Mouse (Mus musculus) ovary, postnatal 14 days (tissue): ENCODE data around the gene Ccdc28a.
A peak's percentile ranks its signal among the peaks of the same experiment; 100 is the strongest.

ENCODE experiments used
- DNase-seq: peaks from one replicate; pipeline ENCODE4 v3.0.0; 2022; ENCODE audit warnings: low spot score

Ccdc28a gene

DNA sequence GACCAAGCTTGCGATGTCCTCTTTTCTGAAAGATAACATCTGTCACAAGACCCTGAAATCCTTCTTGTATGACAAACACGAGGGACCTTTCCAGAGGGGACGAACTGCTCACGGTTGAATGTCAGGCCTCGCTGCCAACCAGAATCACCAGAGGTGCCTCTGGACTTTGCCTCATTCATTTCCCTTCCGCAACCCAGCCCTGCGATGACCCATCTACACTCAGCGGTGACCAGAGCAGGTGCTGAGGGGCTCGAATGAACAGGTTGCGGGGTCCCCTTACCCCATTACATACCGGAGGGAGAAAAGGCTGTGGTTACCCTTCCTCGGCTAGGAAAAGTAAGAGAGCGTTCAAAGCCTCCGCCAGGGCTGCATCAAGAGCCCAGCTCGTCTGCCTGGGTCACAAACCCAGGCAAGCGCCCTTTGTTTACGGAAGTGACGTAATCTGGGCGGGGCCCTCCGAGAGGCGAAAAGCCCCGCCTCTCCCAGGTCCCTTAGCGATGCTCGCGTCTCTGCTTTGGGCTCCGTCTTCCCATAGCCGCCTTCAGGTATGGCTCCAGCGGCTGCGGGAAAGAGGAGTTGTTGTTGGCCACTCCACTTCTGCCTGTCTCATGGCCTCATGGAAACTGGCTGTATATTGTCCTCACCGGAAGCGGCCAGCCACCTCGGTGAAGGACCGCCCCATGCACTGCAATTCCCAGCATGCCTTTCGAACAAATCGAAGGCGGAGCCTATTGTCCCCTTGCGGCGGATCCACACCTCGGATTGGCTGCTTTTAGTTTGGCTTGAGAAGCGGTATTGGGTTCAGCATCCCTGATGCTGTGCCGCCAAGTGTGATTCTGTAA is at the start of gene Ccdc28a:
Gene Ccdc28a, minus strand, starts transcription at position 439 of the 842 bp plus-strand sequence.
- DNase-seq = peak; percentile 85

DNA sequence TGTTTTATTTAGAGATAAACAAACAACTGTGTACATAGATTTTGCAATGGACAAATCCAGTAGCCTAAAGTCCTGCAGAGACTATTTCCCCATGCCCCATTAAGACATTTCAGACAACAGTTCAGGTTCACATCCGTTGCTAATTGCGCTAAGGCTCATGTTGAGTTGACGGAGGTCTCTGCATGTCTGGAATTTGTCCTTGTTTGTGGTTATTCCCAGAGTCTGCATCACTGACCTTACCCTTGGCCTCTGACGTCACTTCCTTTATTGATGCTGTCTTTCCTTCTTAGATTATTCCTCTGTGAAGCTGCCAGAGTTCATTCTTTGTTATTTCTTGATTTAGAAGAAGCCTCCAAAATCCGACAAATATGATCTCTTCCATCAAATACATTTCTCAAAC is 49.2 kb upstream of the Ccdc28a start:
- no peak for DNase-seq

DNA sequence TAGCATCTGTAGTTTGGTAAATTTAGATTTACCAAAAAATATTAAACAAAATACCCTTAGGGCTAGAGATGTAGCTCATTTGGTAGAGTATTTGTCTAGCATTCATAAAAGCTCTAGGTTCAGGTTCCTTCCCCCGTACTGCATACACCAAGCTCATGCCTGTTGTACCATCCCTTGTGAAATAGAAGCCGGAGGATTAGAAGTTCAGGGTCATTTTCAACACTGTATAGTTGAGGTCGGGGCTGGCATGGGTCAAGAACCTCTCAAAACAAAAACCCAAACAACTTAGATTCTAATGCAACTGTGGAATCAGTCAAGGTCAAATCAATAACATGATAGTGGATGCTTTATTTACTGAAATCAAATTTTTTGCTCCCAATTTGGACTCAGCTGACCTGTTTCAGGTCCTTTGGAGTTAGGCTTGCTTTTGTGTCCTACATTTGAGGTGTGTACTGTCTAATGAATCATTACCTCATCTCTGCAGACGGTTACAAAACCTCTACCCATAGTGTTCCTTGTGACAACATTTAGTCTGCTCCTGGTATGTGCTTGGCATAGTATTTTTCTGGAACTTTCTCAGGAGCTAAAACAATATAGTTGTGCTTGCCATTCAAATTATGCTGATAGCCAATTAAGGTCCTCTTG is 41.4 kb upstream of the Ccdc28a start:
- DNase-seq = no peak

DNA sequence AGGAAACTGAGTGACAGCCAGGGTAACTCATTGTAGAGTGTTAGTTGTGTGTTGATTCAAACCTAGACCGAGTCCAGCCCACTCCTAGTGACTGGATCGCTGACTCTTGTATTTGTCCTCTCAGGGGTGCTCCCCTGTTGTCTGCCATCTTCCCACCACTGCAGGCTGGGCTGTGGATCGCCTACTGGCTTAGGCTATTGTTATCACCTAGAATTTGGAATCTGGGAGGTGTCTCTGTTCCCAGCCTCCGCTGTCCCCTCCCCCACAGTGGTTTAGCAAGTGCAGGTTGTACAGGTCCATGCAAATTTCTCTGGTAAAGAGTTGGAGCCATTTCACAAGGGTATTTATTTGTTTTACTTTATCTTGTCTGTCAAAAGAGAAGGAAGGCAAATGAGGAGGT is 16.5 kb upstream of the Ccdc28a start:
- DNase-seq = no peak

DNA sequence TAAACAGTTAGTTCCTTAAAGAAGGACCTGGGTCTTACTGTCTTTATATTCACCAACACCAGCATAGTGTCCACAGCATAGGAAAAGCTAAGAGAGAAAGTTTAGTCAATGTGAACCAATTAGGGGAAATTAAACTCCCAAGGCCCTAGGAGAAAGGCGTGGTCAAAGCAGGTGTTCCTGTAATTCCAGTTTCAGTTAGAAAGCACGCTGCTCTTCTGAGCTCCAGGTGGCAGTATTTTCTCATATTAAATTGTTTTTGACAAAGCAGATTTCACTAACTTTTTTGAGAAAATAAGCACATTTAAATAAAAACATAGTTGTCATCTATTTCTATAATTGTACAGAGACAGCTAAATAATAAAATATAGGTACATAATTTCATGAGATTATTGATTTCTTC is 8.8 kb upstream of the Ccdc28a start:
- DNase-seq = no peak

DNA sequence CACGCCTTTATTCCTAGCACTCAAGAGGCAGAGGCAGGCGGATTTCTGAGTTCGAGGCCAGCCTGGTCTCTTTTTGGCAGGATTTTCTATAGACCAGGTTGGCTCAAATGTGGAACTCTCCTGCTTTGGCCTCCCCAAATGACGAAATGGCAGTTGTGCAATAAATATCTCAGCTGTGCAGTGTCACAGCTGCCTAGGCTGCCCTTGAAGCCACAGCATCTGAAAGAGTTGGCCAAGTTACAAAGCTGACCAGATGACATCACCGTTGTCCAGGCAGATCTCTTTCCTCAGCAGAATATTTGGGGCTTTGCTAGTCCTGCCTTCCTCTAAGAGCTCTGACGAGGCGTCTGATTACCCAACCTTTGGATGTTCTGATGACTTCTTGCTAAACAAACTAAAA is 2.4 kb upstream of the Ccdc28a start:
- DNase-seq = no peak

DNA sequence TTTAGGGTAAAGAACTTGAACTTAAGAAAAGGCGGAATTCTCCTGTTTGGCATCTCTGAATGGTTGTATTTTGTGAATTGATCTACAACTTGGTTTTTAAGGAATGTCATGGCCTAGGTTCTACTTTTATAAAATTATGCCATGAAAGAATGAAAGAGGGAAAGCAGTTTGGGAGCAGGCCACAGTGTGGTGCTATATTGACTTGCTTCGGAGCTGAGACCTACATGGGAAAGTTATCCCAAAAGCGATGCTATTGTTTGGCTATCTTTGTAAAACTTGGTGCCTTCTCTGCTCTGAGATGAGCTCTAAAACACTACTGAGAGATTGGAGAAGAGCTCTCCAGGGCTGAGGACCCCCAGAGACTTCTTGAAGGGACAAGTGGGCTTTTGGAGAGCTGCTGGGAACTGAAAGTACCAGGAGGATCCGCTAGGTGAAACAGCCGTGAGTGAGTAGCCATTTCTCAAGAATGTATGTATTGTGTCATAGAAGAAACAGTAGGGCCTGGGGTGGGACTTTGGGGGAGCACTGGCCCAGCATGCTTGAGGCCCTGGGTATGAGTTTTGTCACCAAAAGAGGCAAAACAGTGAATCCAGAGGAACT is 1.6 kb upstream of the Ccdc28a start:
- DNase-seq = no peak

DNA sequence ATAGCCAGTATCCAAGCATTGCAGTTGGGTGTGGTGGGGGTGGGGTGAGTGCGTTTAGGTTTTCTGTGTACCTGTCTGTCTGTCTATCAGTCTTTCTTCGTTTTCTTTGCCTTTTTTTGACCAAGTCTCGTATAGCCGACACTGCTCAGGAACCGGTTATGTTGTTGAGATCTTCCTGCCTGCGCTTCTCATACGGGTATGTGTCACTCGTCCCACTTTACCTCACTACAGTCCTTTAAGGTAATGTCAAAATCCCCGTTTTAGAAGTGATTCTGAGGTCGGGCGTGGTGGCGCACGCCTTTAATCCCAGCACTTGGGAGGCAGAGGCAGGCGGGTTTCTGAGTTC is 577 bp upstream of the Ccdc28a start:
- DNase-seq = no peak

DNA sequence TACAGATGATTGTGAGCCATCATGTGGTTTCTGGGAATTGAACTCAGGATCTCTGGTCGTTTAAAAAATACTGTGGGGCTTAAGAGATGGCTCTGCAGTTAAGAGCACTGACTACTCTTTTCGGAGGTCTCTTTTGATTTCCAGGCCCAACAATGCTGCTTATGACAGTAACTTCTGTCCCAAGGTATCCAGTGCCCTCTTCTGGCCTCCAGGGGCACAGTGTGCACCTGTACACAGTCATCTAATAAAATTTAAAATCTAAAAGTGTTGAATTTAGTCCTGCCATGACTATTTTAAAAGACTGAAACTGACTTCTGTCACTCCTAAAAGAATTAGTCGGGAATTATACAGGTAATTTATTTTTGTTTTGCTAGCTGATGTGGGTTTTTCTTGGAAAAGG is 907 bp downstream of the Ccdc28a start:
- no peak for DNase-seq

DNA sequence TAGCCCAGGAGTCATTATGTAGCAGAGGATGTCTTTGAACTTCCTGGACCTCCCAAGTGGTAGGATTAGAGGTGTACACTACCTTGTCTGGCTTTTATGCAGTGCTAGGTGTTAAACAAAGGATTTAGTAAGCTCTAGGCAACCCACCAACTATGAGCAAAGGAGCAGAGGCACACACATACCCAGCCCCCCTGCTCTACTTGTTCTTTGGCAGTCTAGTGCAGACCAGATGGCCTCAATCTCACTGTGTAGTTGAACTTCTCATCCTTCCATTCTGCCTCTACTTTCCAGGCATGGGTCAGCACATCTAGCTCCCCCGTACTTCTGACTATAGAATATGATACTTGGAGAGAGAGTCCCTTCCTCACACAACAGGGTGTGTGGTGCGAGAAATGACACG is 10.4 kb downstream of the Ccdc28a start:
- DNase-seq = no peak

DNA sequence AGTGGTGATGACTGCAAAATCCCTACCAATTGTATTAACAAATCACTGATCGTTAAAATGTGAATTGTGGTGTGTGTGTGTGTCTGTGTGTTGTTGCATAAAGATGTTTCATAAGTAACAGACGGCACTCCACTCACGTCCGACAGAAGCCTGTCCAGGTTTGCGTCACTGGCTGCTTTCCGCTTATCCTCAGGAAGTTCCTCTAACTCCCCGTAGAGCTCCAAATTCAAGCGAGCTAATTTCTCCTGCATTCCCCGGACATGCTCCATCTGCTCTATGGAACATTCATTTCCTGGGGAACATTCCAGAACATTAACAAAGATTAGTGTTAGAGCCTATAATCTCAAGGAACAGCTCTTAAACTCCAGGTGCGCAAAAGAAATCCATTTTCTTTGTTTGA is 15.4 kb downstream of the Ccdc28a start:
- no peak for DNase-seq

DNA sequence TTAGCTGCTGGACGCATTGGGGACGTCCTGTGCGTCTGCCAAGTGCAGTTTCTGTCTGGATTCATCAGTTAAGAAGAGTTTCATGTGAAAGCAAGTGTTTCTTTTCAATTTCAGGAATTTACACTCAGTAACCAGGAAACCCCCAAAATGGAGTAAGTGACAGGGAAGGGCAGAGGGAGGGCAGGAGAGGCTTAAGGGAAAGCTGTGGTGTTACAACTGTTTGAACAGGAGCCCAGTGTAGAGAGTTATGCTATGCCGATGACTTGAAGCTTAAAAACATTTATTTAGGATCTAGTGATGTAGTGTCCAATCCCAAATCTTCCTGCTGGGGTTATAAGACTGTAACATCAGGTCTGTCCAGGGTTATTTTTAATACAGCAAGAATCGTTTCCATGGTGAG is 20.7 kb downstream of the Ccdc28a start:
- DNase-seq = no peak

DNA sequence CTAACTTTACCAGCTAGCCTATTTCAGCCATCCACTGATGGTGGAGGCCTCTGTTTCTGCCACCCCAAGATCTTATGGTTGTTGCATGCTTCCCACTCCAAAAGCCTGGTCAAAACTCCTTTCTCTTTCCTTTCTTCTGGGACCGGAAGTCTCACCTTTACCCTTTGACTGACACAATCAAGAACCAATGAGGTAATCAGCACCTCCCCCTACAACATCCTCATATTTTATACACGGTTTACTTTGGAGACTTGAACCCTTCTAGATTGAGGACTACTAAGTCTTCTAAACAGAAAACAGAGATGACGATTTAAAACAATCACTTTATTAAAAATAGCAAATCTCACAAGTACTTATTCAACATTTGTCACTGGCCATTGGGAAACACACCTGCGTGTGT is 21.4 kb downstream of the Ccdc28a start:
- no peak for DNase-seq

DNA sequence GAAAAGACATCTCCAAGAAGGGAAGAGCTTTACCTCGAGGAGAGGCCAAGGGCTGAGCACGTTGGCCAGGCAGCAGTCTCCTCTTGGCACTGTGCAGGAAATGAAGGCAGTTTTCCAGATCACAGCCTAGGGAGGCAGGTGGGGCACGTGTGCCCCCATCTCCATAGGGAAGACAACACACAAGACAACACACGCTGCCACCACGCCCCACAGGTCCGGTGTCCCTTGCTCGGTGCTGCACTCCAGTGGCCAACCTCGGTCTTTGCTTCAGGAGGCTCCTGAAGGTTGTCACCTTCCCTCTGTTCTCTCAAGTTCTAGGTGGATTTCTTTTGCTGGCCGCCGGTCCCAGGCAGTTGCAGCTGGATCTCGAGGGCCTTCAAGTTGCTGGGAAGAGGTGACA is 24.1 kb downstream of the Ccdc28a start, which contains the start of gene Ect2l:
Gene Ect2l, minus strand, starts transcription at position 165 of the 400 bp plus-strand sequence.
- no peak for DNase-seq

DNA sequence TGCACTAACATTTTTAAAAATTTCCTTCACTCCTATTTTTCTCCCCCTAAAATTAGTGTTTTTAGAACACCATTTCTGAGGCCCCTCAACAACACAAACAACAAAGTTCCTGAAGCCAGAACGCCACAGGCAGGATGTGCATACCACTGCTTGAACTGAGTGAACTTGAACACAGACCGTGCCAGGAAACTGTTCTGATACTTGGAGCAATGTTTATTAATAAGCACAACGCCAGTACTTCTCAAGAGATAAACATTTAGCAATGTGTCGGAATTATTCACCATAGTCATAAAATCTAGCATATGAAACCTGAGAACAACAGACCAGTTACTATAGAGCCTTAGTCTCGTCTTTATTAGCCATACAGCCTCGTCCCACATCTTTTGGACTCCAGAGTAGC is 24.7 kb downstream of the Ccdc28a start:
- no peak for DNase-seq

DNA sequence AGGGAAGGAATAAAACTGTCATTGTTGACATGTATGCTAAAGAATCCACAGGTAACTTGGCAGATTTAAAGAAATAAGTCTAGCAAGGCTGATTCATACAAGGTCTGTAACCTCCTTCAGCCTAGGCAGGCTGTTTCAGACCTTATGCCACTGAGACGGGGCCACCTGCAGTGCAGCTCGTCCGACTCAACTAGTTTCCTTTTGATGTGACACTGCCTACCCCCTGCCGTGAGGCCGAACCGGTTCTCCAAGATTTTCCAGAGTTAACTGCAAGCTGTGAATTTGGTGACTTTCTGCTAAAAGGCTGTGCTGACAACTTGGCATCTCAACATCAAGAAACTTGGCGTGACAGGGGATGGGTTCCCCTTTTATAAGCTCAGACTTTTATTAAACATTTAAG is 30.7 kb downstream of the Ccdc28a start:
- no peak for DNase-seq

DNA sequence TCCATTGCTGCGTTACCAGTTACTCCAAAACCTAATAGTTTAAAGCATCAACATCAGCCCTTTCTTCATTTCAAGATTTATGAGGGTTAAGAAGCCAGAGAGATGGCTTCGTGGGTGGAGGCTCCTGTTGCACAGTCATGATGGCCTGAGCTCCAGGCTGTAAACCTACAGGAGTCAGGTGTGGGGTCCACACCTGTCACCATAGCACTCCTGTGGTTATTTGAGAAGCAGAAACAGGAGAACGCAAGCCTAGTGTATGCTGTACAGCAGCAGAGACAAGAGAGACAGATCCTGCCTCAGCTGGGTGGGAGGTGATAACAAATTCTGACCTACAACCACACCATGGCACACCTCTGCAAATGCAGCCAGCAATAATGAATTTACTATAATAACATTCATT is 32.4 kb downstream of the Ccdc28a start:
- no peak for DNase-seq

DNA sequence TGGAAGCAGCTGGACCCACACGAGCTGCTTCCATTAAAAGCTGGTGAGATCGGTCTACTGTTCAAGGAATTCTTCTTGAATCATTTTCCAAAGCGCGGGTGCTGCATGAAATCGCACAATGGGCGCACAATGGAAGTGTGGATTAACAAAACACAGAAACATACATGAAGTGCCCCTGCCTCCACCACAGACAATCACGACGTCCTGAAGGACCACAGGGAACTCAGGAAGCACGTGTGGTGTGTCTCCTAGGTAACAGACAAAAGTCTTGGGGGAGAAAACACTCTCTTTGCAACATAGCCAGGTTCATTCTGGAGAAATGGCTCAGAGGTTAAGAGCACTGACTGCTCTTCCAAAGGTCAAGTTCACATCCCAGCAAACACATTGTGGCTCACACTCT is 34.1 kb downstream of the Ccdc28a start:
- DNase-seq = no peak

DNA sequence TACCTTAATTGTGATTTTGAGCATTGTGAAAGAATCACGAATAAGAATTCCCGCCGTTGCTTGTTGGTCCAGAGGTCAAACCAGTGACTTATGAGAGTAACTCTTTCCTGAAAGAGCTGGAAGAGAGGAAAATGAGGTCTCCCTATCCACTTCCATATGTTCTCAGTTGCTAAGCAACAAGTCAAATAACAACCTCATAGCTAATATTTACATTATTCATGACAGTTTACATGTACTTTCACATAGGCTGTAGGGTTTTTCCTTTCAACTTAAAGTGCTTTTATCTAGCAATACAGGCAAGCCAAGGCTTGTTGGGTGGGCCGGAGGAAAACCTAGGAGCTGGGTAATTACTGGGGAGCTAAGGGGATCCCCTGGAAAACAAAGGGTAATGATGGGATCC is 34.9 kb downstream of the Ccdc28a start:
- DNase-seq = no peak

DNA sequence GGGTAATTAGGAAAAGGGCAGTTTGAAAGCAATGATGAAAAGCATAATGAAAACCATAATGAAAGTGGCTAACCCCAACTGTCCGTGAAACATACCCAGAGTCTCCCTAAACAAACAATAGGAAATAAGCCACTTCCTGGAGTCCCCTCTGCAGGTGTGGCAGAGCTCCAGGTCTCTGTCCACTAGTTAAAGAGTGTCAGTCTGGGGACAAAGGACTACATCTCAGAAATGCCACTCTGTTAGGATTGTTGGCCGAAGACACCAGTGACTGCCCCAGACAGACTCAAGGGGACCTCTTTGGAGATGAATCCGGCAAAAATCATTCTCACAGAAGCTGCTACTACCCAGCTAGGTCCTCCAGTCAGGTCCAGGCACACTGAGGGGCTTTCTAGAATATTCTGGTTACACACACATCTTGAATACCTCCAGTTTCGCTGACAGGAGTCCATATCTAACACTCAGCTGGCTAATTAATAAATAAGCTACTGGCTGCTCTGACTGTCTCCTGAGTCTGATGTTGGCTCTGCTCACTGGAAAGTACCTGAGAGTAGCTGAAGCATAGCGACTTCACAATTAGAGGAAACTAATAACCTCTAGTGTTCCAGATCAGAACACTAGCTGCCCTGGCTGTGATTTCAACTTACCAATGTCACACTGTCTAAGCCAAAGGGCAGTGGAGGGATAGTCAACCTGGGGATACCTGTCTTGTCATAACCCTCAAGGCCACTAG is 36.3 kb downstream of the Ccdc28a start:
- no peak for DNase-seq

DNA sequence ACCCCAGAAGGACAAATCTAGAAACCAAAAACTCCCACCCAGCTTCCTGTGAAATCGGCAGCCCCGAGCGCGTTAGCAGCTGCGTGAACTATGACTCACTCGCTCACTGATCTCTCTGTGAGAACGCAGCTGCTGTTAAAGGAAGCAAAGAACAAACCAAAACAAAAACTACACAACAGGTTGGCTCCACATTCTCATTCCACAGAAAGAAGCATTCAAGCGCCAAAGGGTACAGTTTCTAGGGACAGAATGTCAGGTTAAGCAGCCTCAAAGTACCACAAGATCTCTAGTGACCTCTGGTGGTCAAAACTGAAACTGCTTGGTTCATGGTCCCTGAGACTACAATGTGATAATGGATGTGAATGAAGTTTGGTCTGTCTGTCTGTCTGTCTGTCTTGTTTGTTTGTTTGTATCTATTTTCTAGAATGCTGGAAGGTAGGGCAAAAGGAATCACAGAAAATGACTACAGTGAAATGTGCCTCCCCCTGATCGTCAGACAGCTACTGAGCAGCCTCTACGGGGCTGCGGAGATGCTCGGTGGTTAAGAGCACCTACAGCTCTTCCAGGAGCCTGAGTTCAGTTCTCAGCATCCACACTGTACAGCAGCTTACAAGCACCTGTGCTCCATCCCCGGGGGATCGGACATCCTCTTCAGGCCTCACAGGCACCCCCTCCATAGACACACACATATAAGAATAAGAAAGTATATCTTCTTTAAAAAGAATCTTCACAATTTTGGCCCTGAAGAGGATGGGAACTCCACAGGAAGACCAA is 37.4 kb downstream of the Ccdc28a start:
- peak; percentile 80 for DNase-seq

DNA sequence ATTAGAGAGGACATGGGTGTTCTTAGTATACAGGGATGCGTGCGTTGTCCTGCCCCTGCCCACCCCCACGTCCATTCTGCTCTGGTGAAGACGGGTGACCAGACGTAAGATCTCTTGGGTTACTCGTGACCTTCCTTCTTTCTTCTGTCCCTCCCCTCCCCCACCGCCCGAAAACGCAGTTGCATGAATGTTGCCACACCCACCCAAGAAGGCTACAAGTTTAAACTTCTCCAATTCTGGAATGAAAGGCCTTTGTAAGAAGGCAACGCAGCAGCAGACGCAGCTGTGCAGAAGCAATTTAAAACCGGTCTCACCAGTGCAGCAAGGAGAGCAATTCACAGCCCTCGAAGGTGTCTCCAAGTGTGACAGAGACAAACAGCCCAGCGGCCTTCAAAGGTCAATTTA is 40.1 kb downstream of the Ccdc28a start:
- no peak for DNase-seq
